Mouse (Mus musculus) liver, postnatal 0 days (tissue): ENCODE measurements around the gene H2-K1. TPM values are rescaled to one million over a fixed set of nuclear protein-coding genes. Genes with fewer than 3 reads are reported as not detected.
"Not testable (repeated sequence)": the region's sequence is repeated elsewhere in the genome, so short reads cannot be mapped to it uniquely, and the experiment has no call there.

ENCODE experiments used
- ATAC-seq: fragments of 200-750 bp; cut with Nextera tagmentation; 2 replicates; pipeline ENCODE4 v1.8.0; 2017; ENCODE audit warnings: mild to moderate bottlenecking, moderate library complexity
- DNase-seq: peaks from one replicate; pipeline ENCODE4 v3.0.0-alpha.2; 2016
- H3K27ac ChIP-seq: fragments of 300-500 bp; sonication (generic); 2 replicates; pipeline ENCODE4 v1.5.1; 2014; ENCODE audit warnings: antibody characterized with exemption, moderate library complexity, mild to moderate bottlenecking, low read depth
- H3K27me3 ChIP-seq: fragments of 300-500 bp; sonication (generic); 2 replicates; pipeline ENCODE4 v1.6.1; 2014; ENCODE audit warnings: low read length, control low read depth, mixed read lengths; ENCODE audit not compliant: insufficient read depth
- H3K36me3 ChIP-seq: fragments of 300-500 bp; sonication (generic); replicated peaks from 2 replicates; pipeline ENCODE4 v1.6.1; 2014; ENCODE audit warnings: mild to moderate bottlenecking, control low read depth, low read length, moderate library complexity, mixed read lengths; ENCODE audit not compliant: insufficient read depth
- H3K4me1 ChIP-seq: fragments of 300-500 bp; sonication (generic); 2 replicates; pipeline ENCODE4 v1.6.1; 2014; ENCODE audit warnings: antibody characterized with exemption, mild to moderate bottlenecking, control low read depth; ENCODE audit not compliant: insufficient read depth
- H3K4me2 ChIP-seq: fragments of 300-500 bp; sonication (generic); 2 replicates; pipeline ENCODE4 v1.6.1; 2014; ENCODE audit warnings: low read depth, mild to moderate bottlenecking, low read length, moderate library complexity, mixed read lengths
- H3K4me3 ChIP-seq: fragments of 300-500 bp; sonication (generic); 2 replicates; pipeline ENCODE4 v1.5.1; 2014; ENCODE audit warnings: low read depth, low read length
- H3K9ac ChIP-seq: fragments of 300-500 bp; sonication (generic); replicated peaks from 2 replicates; pipeline ENCODE4 v1.6.1; 2014; ENCODE audit warnings: mild to moderate bottlenecking, moderate library complexity
- H3K9me3 ChIP-seq: fragments of 300-500 bp; sonication (generic); 2 replicates; pipeline ENCODE4 v1.6.1; 2016; ENCODE audit warnings: mild to moderate bottlenecking, control low read depth, low read length, mixed read lengths
- CTCF ChIP-seq: sonication (generic); IDR thresholded peaks from 2 replicates; pipeline ENCODE4 v1.5.1; 2016; ENCODE audit warnings: antibody characterized with exemption, low read depth
- EP300 ChIP-seq: IDR thresholded peaks from 2 replicates; pipeline ENCODE4 v1.6.1; 2016; ENCODE audit warnings: antibody characterized with exemption, low read depth, mild to moderate bottlenecking
- WGBS: fragments of 180-500 bp; shearing (Covaris S2); extraction: QIAGEN DNeasy Blood & Tissue Kit; methylation state at CpG from one replicate; pipeline ENCODE4 v1.1.7; 2014; ENCODE audit not compliant: insufficient replicate concordance; 5-methylcytosine and 5-hydroxymethylcytosine counted together
- polyA plus RNA-seq: library from polyadenylated mRNA; unstranded; fragments of >200 nt; fragmentation: Nextera tagmentation; extraction: Ambion mirVana; gene quantifications from 2 replicates; pipeline ENCODE4 v1.2.1, GENCODE M21; 2015

H2-K1 gene
- polyA plus RNA-seq, 1 experiment from 2014 or later: 288 TPM

DNA sequence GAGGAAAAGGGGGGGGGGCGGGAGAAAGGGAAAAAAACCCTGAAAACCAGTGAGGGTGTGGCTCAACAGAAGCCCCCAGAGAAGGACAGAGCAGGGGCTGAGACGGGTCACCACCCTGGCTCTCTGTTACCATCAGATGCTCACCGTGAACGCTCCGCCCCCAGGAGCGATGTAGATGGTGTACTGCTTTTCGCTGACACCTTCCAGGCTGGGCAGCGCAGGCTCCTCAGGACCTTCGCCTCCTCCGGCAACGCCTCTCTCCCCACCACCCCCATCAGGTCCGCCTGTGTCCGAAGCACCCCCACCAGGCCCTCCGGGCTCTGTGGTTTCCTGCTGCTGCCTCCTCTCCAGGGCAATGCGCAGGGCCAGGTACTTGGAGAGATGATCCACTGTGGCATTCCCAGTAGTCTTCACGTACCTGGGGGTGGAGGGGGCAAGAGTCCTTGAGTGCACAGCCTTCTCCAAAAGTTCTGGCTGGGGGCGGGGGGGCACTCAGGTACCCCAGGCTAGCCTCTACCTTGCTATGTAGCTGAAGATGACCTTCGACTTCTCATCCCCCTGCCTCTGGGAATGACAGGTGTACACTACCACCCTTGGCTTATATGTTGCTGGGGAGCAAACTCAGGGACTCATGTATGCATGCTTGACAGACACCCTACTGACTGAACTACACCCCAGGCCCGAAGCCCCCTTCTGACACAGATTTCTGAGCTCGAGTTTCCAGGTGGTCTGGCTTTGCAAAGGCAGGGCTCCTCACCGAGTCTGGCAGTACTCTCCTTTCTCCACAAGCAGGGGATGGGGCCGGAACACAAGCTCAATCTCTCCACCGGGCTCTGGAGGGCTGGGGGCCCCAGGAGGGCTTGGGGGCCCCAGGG, 21.6 kb upstream of the H2-K1 start:
- TF ChIP-seq EP300: no peak
- TF ChIP-seq CTCF: no peak
- H3K9me3 ChIP-seq: peaks cover 8% of the 10 kb centered on the region; the same call in 1 of the 2 replicates
- no peak overlapping the region for H3K27ac ChIP-seq
- ATAC-seq: no peak
- peaks cover 20% of the 10 kb centered on the region for H3K36me3 ChIP-seq
- DNase-seq: no peak
- WGBS: 92% methylated on average over 22 of the region's 23 CpGs
- H3K9ac ChIP-seq: no peak overlapping the region
- no peaks in the 10 kb centered on the region for H3K27me3 ChIP-seq
- H3K4me1 ChIP-seq: peaks cover 22% of the 10 kb centered on the region
- H3K4me3 ChIP-seq: no peak overlapping the region
- H3K4me2 ChIP-seq: no peak overlapping the region

DNA sequence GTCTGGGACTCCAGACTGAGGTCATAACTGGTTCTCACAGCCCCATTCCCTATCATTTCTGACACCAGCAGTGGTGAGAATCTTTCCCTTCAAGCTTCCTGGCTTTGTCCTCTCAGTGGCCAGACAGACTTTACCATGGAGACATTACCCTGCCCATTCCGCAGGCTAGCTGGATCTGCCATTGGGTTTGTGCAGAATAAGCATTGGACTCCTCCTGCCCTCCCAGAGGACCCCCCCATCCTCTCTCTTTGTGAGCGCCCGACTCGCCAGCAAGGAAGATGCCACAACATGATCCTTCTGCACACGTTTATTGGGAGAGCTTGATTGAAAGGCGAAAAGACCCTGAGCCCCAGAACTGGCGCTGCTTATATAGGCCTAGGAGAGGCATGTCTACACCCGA, 13.3 kb upstream of the H2-K1 start:
- Histone ChIP-seq H3K27me3 (no peaks in the 10 kb centered on the region), H3K4me2 (no peak overlapping the region), H3K36me3 (no peaks in the 10 kb centered on the region), H3K9me3 (no peaks in the 10 kb centered on the region), H3K27ac (no peak overlapping the region), H3K9ac (no peak overlapping the region), H3K4me3 (no peak overlapping the region), H3K4me1 (no peaks in the 10 kb centered on the region)
- WGBS: 90% methylated on average over 8 of the region's 8 CpGs
- TF ChIP-seq CTCF (no peak), EP300 (no peak)
- DNase-seq (no peak), ATAC-seq (no peak)

- DNase-seq (no peak), ATAC-seq (no peak)
- Histone ChIP-seq H3K27me3 (no peaks in the 10 kb centered on the region), H3K36me3 (no peaks in the 10 kb centered on the region), H3K4me2 (no peak overlapping the region), H3K4me3 (no peak overlapping the region), H3K9ac (no peak overlapping the region), H3K27ac (no peak overlapping the region), H3K9me3 (no peaks in the 10 kb centered on the region), H3K4me1 (no peaks in the 10 kb centered on the region)
- TF ChIP-seq CTCF (no peak), EP300 (no peak)
- 64% methylated on average over 5 of the region's 5 CpGs for WGBS
These were observed 10.0 kb upstream of the H2-K1 start for GRCm38 (mm10) chr17:34010156-34010555.

DNA sequence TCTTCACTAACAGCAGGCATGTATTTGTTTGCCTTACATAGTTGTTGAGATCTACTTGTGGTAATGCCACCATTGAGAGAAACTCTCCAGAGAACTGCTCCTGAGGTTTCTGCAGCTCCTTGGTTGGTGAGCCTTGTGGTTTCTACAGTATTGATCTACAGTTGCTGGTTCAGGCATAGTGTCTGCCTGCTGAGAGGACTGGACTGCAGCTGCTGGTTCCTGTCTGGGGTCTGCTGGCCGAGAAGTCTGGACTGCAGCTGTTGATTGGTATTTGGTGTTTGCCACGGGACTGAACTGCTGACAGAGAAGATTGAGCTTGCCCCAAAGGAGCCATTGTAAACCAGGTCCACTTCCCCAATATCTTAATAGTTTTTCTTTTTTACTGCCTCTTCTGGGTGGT, 6.4 kb upstream of the H2-K1 start:
- no peak for TF ChIP-seq EP300
- TF ChIP-seq CTCF: no peak
- ATAC-seq (no peak), DNase-seq (no peak)
- H3K36me3 ChIP-seq: no peaks in the 10 kb centered on the region
- no peak overlapping the region for H3K9ac ChIP-seq
- no peak overlapping the region for H3K4me2 ChIP-seq
- no peaks in the 10 kb centered on the region for H3K4me1 ChIP-seq
- 31% methylated on average over 2 of the region's 2 CpGs for WGBS
- no peak overlapping the region for H3K27ac ChIP-seq
- no peaks in the 10 kb centered on the region for H3K27me3 ChIP-seq
- H3K4me3 ChIP-seq: no peak overlapping the region
- H3K9me3 ChIP-seq: no peaks in the 10 kb centered on the region

GRCm38 (mm10) chr17:34003426-34003825, 3.3 kb upstream of the H2-K1 start:
- no peaks in the 10 kb centered on the region for H3K27me3 ChIP-seq
- H3K9me3 ChIP-seq: no peaks in the 10 kb centered on the region
- DNase-seq (peak; percentile 66), ATAC-seq (no peak)
- peak; percentile 90 for TF ChIP-seq CTCF
- TF ChIP-seq EP300: no peak
- H3K4me3 ChIP-seq: no peak overlapping the region
- no peak overlapping the region for H3K4me2 ChIP-seq
- no peaks in the 10 kb centered on the region for H3K36me3 ChIP-seq
- H3K9ac ChIP-seq: no peak overlapping the region
- H3K27ac ChIP-seq: no peak overlapping the region
- WGBS: 6% methylated on average over 5 of the region's 5 CpGs
- H3K4me1 ChIP-seq: peaks cover 11% of the 10 kb centered on the region

DNA sequence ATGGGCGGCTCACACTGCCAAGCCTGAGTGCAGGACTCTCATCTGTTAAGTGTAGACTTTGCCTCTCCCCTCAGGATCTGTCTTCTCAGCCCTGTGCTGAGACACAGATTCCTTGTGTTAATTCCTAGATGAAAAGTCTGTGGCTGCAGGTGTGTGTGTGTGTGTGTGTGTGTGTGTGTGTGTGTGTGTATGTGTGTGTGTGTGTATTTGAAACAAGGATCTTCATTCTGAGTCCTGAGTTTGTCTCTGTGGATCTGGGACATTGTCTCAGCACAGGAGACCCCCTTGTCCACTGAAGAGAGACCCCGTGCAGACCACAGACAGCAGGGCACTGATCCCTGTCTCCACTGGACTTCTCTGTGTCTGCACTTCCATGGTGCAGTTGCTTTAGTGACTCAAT, 649 bp upstream of the H2-K1 start:
- Histone ChIP-seq H3K4me3 (peak overlapping the region; percentile 88; the same call in 1 of the 2 replicates), H3K4me2 (peak overlapping the region; percentile 98), H3K9ac (peak overlapping the region; percentile 86; the same call in 1 of the 2 replicates), H3K4me1 (peaks cover 11% of the 10 kb centered on the region)
- DNase-seq, H3K36me3 ChIP-seq, ATAC-seq, H3K27ac ChIP-seq, H3K27me3 ChIP-seq, H3K9me3 ChIP-seq: not testable (repeated sequence)
- WGBS: 45% methylated on average over 2 of the region's 2 CpGs
